Mouse (Mus musculus) 416B (cell line): ENCODE measurements around the gene Fars2.

Source experiments
- DNase-seq: peaks from one replicate; pipeline ENCODE4 v3.0.0; 2011; ENCODE audit warnings: low read depth

Gene Fars2

GRCm38 (mm10) chr13:36218347-36218746, 101.1 kb downstream of the Fars2 start:
- peak; percentile 63 for DNase-seq

DNA sequence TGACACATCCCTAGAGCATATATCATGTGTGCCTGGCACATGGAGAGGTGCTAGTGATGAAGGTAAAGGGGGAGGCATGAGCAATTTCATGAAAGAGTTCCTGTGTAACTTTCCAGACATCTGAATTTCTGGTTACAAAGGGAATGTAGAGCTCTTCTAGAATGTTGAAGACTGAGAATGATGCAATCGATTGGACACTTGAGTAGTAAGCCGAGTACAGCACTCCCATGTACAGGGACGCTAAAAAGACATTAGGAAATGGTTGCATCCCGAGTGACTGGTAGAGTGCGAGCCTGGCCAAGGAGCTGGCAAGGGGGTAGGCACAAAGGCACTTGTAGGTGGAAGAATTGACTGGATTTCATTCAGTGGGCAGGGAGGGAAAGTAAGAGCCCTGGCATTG, 102.3 kb downstream of the Fars2 start:
- peak; percentile 32 for DNase-seq

GRCm38 (mm10) chr13:36221897-36222296, 104.7 kb downstream of the Fars2 start:
- peak; percentile 52 for DNase-seq

DNA sequence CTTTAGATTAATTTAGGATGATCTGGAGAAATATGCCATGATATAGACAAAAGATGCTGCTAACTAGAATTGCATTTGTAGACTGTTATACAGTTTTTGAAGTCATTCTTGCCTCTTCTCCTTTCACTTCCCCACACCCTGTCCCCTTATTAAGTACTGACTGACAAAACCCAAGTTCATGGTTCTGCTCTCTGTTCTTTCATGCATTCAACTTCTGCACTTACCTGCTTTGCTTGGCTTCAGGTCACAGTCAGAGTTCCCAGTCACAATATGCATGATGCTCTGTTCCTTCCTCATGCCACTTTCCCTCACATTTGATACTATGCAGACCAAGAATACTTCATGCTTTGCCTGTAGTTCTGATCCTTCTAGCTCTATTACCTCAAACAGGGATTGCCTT, 105.5 kb downstream of the Fars2 start:
- DNase-seq, result no peak

DNA sequence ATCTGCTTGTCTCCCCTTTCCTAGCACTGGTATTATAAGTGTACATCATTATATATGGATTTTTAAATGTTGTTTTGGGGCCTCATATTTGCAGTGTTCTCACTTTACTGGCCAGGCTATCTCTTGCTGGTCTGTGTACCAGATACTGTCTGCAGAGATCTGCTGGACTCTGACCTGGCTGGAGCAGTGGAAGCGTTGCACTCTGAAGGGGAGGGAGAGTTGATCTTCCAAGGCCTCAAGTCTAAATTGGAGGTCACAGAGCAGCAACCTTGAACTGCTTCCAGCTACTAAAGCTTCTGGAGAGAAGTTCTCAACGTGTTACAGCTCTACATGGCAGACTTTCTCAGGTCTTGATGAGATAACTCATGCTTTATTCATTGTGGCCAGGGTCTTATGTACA, 107.2 kb downstream of the Fars2 start:
- DNase-seq, result no peak

GRCm38 (mm10) chr13:36242261-36242660, 125.0 kb downstream of the Fars2 start:
- DNase-seq, result no peak

GRCm38 (mm10) chr13:36253936-36254335, 136.7 kb downstream of the Fars2 start:
- DNase-seq, result no peak

DNA sequence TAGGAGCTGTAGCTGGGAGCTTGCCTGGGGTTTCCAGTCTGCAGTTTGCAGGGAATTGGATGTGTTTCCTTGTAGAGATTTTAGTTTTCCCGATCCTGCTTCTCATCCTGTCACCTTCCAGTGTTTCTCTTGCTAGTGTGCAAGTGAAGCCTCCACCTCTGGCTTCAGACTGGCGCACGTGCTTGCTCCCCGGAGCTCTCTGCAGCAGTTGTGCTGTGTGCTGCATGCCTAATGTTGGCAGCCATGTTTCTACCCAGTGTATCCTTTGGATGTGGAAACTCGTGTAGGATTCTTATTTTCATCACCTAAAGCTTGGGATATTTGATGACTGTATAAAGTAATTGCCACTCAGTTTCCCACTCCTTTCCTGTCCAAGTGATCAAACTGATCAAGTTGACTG, 140.0 kb downstream of the Fars2 start:
- DNase-seq, result no peak

DNA sequence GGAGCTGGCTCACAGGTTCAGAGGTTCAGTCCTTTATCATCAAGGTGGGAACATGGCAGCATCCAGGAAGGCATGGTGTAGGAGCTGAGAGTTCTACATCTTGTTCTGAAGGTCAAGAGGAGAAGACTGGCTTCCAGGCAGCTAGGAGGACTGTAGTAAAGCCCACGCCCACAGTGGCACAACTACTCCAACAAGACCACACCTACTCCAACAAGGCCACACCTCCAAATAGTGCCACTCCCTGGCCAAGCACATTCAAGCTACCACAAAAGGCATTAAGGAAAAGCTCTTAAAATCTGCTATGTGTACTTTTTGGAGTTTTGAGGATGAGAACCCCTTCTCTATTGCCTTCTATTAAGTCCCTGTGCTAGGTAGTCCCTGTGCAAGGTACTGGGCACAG, 142.5 kb downstream of the Fars2 start:
- no peak for DNase-seq

GRCm38 (mm10) chr13:36261299-36261698, 144.1 kb downstream of the Fars2 start:
- no peak for DNase-seq

DNA sequence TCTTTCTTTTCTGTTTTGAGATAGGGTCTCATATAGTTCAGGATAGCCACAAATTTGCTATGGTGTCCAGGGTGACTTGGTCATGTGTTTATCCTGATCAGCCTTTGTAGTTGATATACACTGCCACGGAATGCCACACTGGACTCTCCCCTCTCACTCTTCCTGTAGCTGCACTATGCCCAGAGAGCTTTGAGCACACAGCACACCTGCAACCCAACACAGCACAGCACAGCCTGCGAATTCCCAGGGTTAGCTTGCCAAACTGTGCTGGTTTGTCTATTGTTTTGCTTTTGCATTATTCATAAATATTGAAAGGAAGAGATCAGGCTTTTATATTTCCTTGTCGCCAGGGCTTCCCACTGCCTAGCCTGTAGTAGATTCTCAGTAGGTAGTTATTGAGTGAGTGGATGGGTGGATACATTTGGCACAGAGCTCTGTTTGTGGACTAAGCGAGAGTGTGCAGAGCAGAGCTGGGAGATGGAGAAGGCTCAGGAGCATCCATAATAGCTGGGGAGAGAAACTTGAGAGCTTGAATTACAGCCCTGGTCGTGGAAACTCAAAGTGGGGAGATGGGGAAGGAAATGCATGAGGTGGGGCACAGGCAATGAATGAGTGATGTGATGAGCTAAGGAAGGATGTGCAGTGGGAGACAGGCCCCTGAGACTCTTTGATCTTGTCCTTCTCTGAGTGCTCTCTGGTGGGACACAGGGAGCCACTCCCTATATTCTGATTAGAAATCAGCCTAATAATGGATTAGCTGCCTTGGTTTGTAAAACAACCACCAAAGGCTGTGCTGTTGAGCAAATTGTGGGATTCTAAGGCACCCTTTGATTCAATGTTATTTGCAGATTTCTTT, 146.3 kb downstream of the Fars2 start:
- DNase-seq, result no peak

DNA sequence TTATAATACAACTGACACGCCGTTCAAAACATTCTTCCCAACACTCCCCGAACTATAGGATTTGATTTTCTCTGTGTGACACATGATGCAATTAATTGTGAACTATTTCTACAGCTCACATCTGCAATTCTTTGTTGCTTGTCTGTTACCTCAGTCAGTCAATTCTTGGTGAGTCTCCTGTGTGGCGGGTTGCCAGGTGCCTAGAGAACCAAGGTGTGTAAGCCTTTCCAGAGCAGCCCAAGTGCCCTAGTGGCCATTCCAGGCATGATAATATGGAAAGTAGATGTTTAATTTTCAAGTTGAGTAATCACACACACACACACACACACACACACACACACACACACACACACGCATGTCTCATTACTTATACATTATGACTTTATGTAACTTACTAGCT, 147.2 kb downstream of the Fars2 start:
- DNase-seq, result no peak

- no peak for DNase-seq
These were observed 148.1 kb downstream of the Fars2 start for GRCm38 (mm10) chr13:36265342-36265744.

- DNase-seq, result no peak
These were observed 150.2 kb downstream of the Fars2 start for GRCm38 (mm10) chr13:36267399-36267798.

GRCm38 (mm10) chr13:36270867-36271266, 153.7 kb downstream of the Fars2 start:
- no peak for DNase-seq

GRCm38 (mm10) chr13:36273497-36273896, 156.3 kb downstream of the Fars2 start:
- DNase-seq, result no peak

- peak; percentile 46 for DNase-seq
These were observed 159.0 kb downstream of the Fars2 start for GRCm38 (mm10) chr13:36276194-36276593.

- peak; percentile 73 for DNase-seq
These were observed 164.8 kb downstream of the Fars2 start for GRCm38 (mm10) chr13:36282018-36282417.

- no peak for DNase-seq
These were observed 165.8 kb downstream of the Fars2 start for GRCm38 (mm10) chr13:36282785-36283544.

GRCm38 (mm10) chr13:36283545-36284067, 166.4 kb downstream of the Fars2 start:
- DNase-seq, result no peak

DNA sequence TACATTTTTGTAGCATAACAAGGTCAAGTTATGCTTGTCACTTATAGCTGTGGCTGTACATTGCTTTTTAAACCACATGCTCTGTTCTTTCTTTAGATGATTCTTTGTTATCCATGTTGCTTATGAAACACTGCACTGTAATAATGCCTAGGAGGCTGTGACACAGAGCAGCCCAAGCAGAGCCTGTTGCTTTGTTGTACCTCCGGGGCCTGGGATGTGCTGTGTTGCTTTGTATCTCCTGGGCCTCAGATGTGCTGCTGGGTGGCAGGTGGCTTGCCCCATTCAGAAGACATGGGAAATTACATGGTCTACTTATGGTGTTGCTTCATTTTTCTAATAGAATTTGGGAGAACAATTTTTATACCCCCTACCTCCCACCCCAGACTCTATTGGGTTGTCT, 166.9 kb downstream of the Fars2 start:
- no peak for DNase-seq

- no peak for DNase-seq
These were observed 168.0 kb downstream of the Fars2 start for GRCm38 (mm10) chr13:36285235-36285634.

- no peak for DNase-seq
These were observed 176.3 kb downstream of the Fars2 start for GRCm38 (mm10) chr13:36293511-36293910.
